Mouse (Mus musculus) stomach, embryonic 14.5 days (tissue): ENCODE data around the gene Cyp2f2. TPM values are rescaled to one million over a fixed set of nuclear protein-coding genes. Genes with fewer than 3 reads are reported as not detected.
A peak's percentile ranks its signal among the peaks of the same experiment; 100 is the strongest.

Source experiments
- ATAC-seq: fragments of 200-750 bp; cut with Nextera tagmentation; 2 replicates; pipeline ENCODE4 v1.8.0; 2017; ENCODE audit warnings: low read depth, moderate TSS enrichment; ENCODE audit not compliant: insufficient number of reproducible peaks, insufficient read depth, low FRiP score
- H3K27ac ChIP-seq: fragments of 300-500 bp; sonication (generic); 2 replicates; pipeline ENCODE4 v1.5.1; 2014; ENCODE audit warnings: mild to moderate bottlenecking, low read length, moderate library complexity, mixed read lengths
- H3K27me3 ChIP-seq: fragments of 300-500 bp; sonication (generic); 2 replicates; pipeline ENCODE4 v1.6.1; 2014; ENCODE audit warnings: low read length, control low read depth, mixed read lengths; ENCODE audit not compliant: control insufficient read depth, insufficient read depth
- H3K36me3 ChIP-seq: fragments of 300-500 bp; sonication (generic); 2 replicates; pipeline ENCODE4 v1.6.1; 2014; ENCODE audit warnings: mild to moderate bottlenecking, control low read depth, low read length, moderate library complexity, mixed read lengths; ENCODE audit not compliant: control insufficient read depth, insufficient read depth
- H3K4me1 ChIP-seq: fragments of 300-500 bp; sonication (generic); 2 replicates; pipeline ENCODE4 v1.6.1; 2014; ENCODE audit warnings: low read length, control low read depth, mixed read lengths; ENCODE audit not compliant: control insufficient read depth, insufficient read depth
- H3K4me2 ChIP-seq: fragments of 300-500 bp; sonication (generic); replicated peaks from 2 replicates; pipeline ENCODE4 v1.6.1; 2014; ENCODE audit warnings: low read depth, low read length, control low read depth
- H3K4me3 ChIP-seq: fragments of 300-500 bp; sonication (generic); 2 replicates; pipeline ENCODE4 v1.5.1; 2014; ENCODE audit warnings: low read depth, low read length, control low read depth
- H3K9ac ChIP-seq: fragments of 300-500 bp; sonication (generic); replicated peaks from 2 replicates; pipeline ENCODE4 v1.6.1; 2014; ENCODE audit warnings: low read depth, mild to moderate bottlenecking, control low read depth, low read length, moderate library complexity, mixed read lengths
- H3K9me3 ChIP-seq: fragments of 300-500 bp; sonication (generic); 2 replicates; pipeline ENCODE4 v1.6.1; 2016; ENCODE audit warnings: low read depth, low read length, control low read depth; ENCODE audit not compliant: control insufficient read depth
- WGBS: fragments of 180-500 bp; shearing (Covaris S2); extraction: QIAGEN DNeasy Blood & Tissue Kit; methylation state at CpG from one replicate; pipeline ENCODE4 v1.1.7; 2014; 5-methylcytosine and 5-hydroxymethylcytosine counted together
- polyA plus RNA-seq: library from polyadenylated mRNA; unstranded; fragments of >200 nt; fragmentation: Nextera tagmentation; extraction: Ambion mirVana; gene quantifications from 2 replicates; pipeline ENCODE4 v1.2.1, GENCODE M21; 2014

Cyp2f2 gene
- polyA plus RNA-seq, 1 experiment from 2014 or later = 22.5 TPM

- Histone ChIP-seq H3K4me3 (no peak overlapping the region), H3K9ac (no peak overlapping the region), H3K4me2 (no peak overlapping the region), H3K4me1 (peaks cover 16% of the 10 kb centered on the region), H3K27ac (no peak overlapping the region), H3K9me3 (no peaks in the 10 kb centered on the region), H3K36me3 (peaks cover 43% of the 10 kb centered on the region), H3K27me3 (no peaks in the 10 kb centered on the region)
- WGBS = 97% methylated on average over 6 of the region's 6 CpGs
- no peak for ATAC-seq
These were observed 39.5 kb downstream of the Cyp2f2 start for GRCm38 (mm10) chr7:27159256-27159655.

- Histone ChIP-seq H3K9ac (no peak overlapping the region), H3K4me1 (peaks cover 22% of the 10 kb centered on the region), H3K4me2 (no peak overlapping the region), H3K4me3 (no peak overlapping the region), H3K36me3 (peaks cover 49% of the 10 kb centered on the region), H3K9me3 (no peaks in the 10 kb centered on the region), H3K27ac (no peak overlapping the region), H3K27me3 (no peaks in the 10 kb centered on the region)
- WGBS = 13% methylated on average over 8 of the region's 8 CpGs
- ATAC-seq = peak; percentile 87; the same call in 1 of the 2 replicates
These were observed 40.2 kb downstream of the Cyp2f2 start for GRCm38 (mm10) chr7:27159882-27160281.

GRCm38 (mm10) chr7:27160921-27161320 lies 41.2 kb downstream of the Cyp2f2 start:
- Histone ChIP-seq H3K27ac (no peak overlapping the region), H3K9me3 (no peaks in the 10 kb centered on the region), H3K4me3 (no peak overlapping the region), H3K27me3 (no peaks in the 10 kb centered on the region), H3K4me2 (no peak overlapping the region), H3K9ac (no peak overlapping the region), H3K36me3 (peaks cover 53% of the 10 kb centered on the region), H3K4me1 (peaks cover 30% of the 10 kb centered on the region)
- 80% methylated on average over 3 of the region's 3 CpGs for WGBS
- ATAC-seq = no peak

- 83% methylated on average over 4 of the region's 4 CpGs for WGBS
- H3K27ac ChIP-seq = no peak overlapping the region
- no peak overlapping the region for H3K4me2 ChIP-seq
- H3K9ac ChIP-seq = no peak overlapping the region
- no peak overlapping the region for H3K4me3 ChIP-seq
- H3K36me3 ChIP-seq = peaks cover 53% of the 10 kb centered on the region
- H3K27me3 ChIP-seq = no peaks in the 10 kb centered on the region
- H3K4me1 ChIP-seq = peaks cover 30% of the 10 kb centered on the region
- ATAC-seq = no peak
- H3K9me3 ChIP-seq = no peaks in the 10 kb centered on the region
These were observed 42.0 kb downstream of the Cyp2f2 start for GRCm38 (mm10) chr7:27161744-27162143.

- Histone ChIP-seq H3K4me3 (no peak overlapping the region), H3K4me1 (peaks cover 37% of the 10 kb centered on the region), H3K9me3 (no peaks in the 10 kb centered on the region), H3K36me3 (peaks cover 45% of the 10 kb centered on the region), H3K9ac (no peak overlapping the region), H3K27ac (no peak overlapping the region), H3K4me2 (peak overlapping the region; percentile 88; the same call in 1 of the 2 replicates), H3K27me3 (no peaks in the 10 kb centered on the region)
- no peak for ATAC-seq
- 82% methylated on average over 5 of the region's 5 CpGs for WGBS
These were observed 43.2 kb downstream of the Cyp2f2 start for GRCm38 (mm10) chr7:27162780-27163449.

GRCm38 (mm10) chr7:27163450-27163805 lies 43.7 kb downstream of the Cyp2f2 start:
- H3K36me3 ChIP-seq = peaks cover 40% of the 10 kb centered on the region
- WGBS = 68% methylated on average over 5 of the region's 5 CpGs
- ATAC-seq = no peak

GRCm38 (mm10) chr7:27164112-27164947 lies 44.6 kb downstream of the Cyp2f2 start:
- Histone ChIP-seq H3K4me2 (peak overlapping the region; percentile 88), H3K9ac (0 out of 2 replicates have a peak overlapping the region, but pooled peaks have one; percentile 6), H3K36me3 (peaks cover 33% of the 10 kb centered on the region), H3K9me3 (no peaks in the 10 kb centered on the region), H3K27me3 (no peaks in the 10 kb centered on the region), H3K4me3 (peak overlapping the region; percentile 74; the same call in 1 of the 2 replicates), H3K4me1 (peaks cover 37% of the 10 kb centered on the region), H3K27ac (no peak overlapping the region)
- WGBS = 75% methylated on average over 33 of the region's 33 CpGs
- ATAC-seq = no peak

More at GRCm38 (mm10) chr7:27163450-27163805, 43.7 kb downstream of the Cyp2f2 start:
- Histone ChIP-seq H3K4me2 (peak overlapping the region; percentile 88; the same call in 1 of the 2 replicates), H3K27me3 (no peaks in the 10 kb centered on the region), H3K4me1 (peaks cover 37% of the 10 kb centered on the region), H3K9me3 (no peaks in the 10 kb centered on the region), H3K9ac (no peak overlapping the region), H3K4me3 (no peak overlapping the region), H3K27ac (no peak overlapping the region)

DNA sequence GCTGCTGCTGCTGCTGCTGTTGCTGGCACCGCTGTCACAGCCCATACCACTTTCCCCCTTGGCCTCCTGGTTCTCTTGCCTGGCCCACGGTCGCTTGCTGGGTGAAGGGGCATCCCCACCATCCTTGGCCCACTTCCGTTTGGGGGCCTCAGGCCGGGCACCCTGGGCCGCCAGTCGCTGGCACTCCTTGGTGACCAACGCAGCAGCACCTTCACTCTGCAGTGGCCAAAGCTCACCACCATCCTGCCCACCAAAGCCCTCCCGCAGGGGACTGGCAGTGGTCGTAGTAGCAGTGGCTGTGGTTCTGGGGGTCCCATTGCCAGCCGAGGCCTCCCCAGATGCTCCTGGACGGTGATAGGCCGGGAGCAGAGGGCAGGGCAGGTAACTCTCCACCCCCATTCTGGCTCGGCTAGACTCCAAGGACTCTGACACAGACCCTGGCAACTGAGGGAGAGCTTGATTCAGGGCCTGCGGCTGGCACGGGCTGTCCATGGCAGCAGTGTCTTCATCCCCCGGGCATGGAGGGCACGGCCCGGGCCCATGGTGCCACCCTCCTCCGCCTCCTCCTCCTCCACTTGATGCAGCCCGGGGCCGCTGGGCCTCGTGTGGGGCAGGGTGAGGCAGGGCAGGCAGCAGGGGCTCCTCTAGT lies 45.4 kb downstream of the Cyp2f2 start:
- Histone ChIP-seq H3K4me3 (peak overlapping the region; percentile 74), H3K27ac (no peak overlapping the region), H3K27me3 (no peaks in the 10 kb centered on the region), H3K4me1 (peaks cover 37% of the 10 kb centered on the region), H3K4me2 (peak overlapping the region; percentile 88), H3K36me3 (peaks cover 29% of the 10 kb centered on the region), H3K9ac (peak overlapping the region; percentile 76; the same call in 1 of the 2 replicates), H3K9me3 (no peaks in the 10 kb centered on the region)
- ATAC-seq = no peak
- WGBS = 64% methylated on average over 23 of the region's 23 CpGs
